Mouse (Mus musculus): ENCODE measurements around the gene Hsph1. TPM values are rescaled to one million over a fixed set of nuclear protein-coding genes. Genes with fewer than 3 reads are reported as not detected.

The Hsph1 gene
- polyA plus RNA-seq, 1 experiment from 2014 or later: 26.4 TPM

DNA sequence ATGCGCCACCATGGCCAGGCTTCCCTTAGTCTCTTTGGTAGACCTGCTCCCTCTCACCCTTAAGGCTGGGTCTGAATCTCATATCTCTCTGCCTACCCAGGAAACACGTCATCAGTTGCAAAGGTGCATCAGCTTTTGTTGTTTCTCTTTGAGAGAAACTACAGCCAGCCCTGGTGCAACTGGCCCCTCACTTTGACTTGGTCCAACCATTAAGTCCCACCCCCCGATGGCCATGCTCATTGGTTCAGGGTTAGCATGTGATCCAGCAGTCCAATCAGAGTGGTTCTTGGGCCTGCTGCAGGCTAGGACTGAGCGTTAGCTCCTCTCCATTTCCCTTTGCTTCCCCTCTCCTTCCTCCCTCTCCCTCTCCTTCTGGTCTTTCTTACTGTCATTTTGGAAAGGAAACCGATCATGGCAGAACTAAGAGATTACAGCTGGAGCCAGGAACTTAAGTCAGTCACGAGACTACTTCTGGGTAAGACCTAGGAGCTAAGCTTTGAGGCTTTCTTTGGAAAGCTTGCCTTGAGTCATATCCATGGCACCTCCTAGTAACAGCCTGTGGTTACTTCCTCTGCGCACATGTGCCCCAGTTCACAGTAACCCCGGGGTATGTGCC, 5.2 kb upstream of the Hsph1 start:
- Histone ChIP-seq H3K27ac (no peak overlapping the region), H3K27me3 (no peaks in the 10 kb centered on the region), H3K9ac (no peak overlapping the region), H3K4me2 (no peak overlapping the region), H3K9me3 (replicated peaks) (no peaks in the 10 kb centered on the region), H3K36me3 (no peaks in the 10 kb centered on the region), H3K4me1 (replicated peaks) (peaks cover 3% of the 10 kb centered on the region; the same call in 1 of the 2 replicates), H3K4me3 (no peak overlapping the region)
- ATAC-seq (replicated peaks; ENCODE audit: insufficient number of reproducible peaks, insufficient read depth, low FRiP score, low read depth): no peak
- WGBS: 73% methylated on average over 8 of the region's 8 CpGs

DNA sequence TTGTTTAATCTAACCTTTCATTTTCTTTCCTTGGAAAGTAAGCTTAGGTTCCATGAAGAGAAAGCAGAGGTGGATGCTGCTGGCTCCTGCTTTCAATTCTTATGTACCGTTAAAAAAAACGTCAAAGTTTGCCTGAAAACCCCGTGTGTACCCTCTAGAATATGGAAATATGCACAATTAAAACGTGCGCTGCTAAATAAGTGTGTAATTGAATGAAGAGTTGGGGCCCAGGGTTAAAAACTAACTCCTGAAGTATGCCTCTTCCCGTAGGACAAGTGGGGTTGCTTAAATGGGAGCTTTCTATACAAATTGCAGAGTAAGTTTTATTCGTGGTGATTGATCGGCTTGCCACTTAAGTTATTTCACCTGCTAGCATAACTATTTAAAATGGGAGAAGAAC, 1.1 kb upstream of the Hsph1 start:
- ATAC-seq (replicated peaks; ENCODE audit: insufficient number of reproducible peaks, insufficient read depth, low FRiP score, low read depth): no peak
- WGBS: 60% methylated on average over 8 of the region's 8 CpGs
- peak overlapping the region; percentile 72; the same call in 1 of the 2 replicates for H3K4me3 ChIP-seq
- H3K4me1 ChIP-seq (replicated peaks): peaks cover 19% of the 10 kb centered on the region
- H3K9me3 ChIP-seq (replicated peaks): no peaks in the 10 kb centered on the region
- peak overlapping the region; percentile 90 for H3K4me2 ChIP-seq
- no peak overlapping the region for H3K9ac ChIP-seq
- H3K27me3 ChIP-seq: no peaks in the 10 kb centered on the region
- H3K36me3 ChIP-seq: 0 out of 2 replicates have a peak, but pooled peaks cover 3% of the 10 kb centered on the region
- no peak overlapping the region for H3K27ac ChIP-seq

DNA sequence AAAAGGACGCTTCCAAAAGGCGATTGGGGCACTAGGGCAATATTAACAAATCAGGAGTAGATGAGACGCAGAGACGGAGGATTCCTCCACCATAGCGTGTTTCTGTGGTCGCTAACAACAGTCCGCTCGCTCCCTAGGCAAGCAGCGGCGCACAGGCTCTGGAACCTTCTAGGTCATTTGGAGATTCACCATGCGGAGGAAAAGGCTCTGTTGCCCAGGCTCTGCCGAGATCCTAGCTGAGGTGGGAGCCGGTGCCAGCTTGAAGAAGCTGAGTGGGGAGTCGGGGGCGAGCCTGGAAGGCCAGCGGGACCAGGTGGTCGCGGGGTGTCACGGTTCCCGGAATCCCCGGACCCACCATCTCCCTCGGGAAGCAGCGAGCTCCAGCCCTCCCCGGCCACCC, 620 bp downstream of the Hsph1 start:
- H3K4me2 ChIP-seq: peak overlapping the region; percentile 90
- peak overlapping the region; percentile 71 for H3K27ac ChIP-seq
- peak overlapping the region; percentile 72 for H3K4me3 ChIP-seq
- ATAC-seq (replicated peaks; ENCODE audit: insufficient number of reproducible peaks, insufficient read depth, low FRiP score, low read depth): no peak
- peaks cover 19% of the 10 kb centered on the region for H3K4me1 ChIP-seq (replicated peaks)
- H3K27me3 ChIP-seq: no peaks in the 10 kb centered on the region
- H3K36me3 ChIP-seq: peaks cover 19% of the 10 kb centered on the region
- H3K9me3 ChIP-seq (replicated peaks): no peaks in the 10 kb centered on the region
- 0% methylated on average over 24 of the region's 24 CpGs for WGBS
- peak overlapping the region; percentile 59 for H3K9ac ChIP-seq

DNA sequence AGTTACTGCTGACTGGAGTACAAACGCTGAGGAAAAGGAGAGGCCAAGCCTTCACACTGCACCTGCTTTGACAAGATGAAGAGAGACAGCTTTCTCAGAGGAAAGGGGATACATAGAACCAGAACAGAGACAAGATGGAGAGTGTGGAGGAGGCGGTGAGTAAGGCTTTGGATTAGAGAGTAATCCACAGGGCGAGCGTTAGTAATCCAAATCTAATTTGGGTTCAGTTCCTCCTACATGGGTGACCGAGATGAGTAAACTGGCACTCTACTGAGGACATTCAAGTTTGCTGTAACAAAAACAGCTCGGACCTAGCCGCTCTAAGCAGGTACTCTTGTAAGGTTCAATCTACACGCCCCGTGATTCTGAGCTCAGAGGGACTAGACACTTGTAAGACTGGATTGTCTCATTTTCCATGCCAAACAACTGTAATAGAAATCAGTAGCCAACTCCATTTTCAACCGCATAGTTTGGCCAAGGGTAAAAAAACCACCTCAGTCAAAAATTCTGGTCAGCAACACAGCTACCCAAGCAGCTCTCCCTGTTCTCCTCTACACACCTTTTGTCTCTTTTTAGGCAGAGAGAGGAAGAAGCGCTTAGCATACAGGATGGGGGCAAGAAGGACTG, 1.7 kb downstream of the Hsph1 start:
- H3K9ac ChIP-seq: no peak overlapping the region; the same call in 1 of the 2 replicates
- peaks cover 19% of the 10 kb centered on the region for H3K4me1 ChIP-seq (replicated peaks)
- peaks cover 29% of the 10 kb centered on the region for H3K36me3 ChIP-seq
- H3K9me3 ChIP-seq (replicated peaks): no peaks in the 10 kb centered on the region
- WGBS: 65% methylated on average over 11 of the region's 11 CpGs
- ATAC-seq (replicated peaks; ENCODE audit: insufficient number of reproducible peaks, insufficient read depth, low FRiP score, low read depth): no peak
- no peaks in the 10 kb centered on the region for H3K27me3 ChIP-seq
- no peak overlapping the region for H3K27ac ChIP-seq
- peak overlapping the region; percentile 72 for H3K4me3 ChIP-seq
- peak overlapping the region; percentile 90 for H3K4me2 ChIP-seq

DNA sequence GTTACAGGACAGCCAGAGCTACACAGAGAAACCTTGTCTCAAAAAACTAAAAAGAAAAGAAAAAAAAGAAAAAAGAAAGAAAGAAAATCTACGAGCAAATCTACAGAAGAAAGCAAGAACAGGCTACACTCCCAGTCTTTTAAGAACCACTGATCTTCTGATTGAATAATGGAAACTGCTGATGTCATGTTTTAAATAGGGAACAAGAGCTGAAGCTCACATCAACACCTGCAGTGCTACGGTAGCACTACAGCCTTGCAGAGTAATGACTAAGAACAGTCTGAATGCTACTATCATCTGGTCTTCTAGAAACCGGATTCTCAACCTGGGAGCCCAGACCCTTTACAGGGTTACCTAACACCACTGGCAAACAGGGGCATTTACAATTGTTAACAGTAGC, 10.6 kb downstream of the Hsph1 start:
- no peak overlapping the region for H3K4me3 ChIP-seq
- peaks cover 68% of the 10 kb centered on the region for H3K36me3 ChIP-seq
- H3K4me1 ChIP-seq (replicated peaks): no peaks in the 10 kb centered on the region
- H3K9ac ChIP-seq: no peak overlapping the region
- no peak for ATAC-seq (replicated peaks; ENCODE audit: insufficient number of reproducible peaks, insufficient read depth, low FRiP score, low read depth)
- 75% methylated on average over 3 of the region's 3 CpGs for WGBS
- H3K9me3 ChIP-seq (replicated peaks): no peaks in the 10 kb centered on the region
- H3K27ac ChIP-seq: no peak overlapping the region
- no peaks in the 10 kb centered on the region for H3K27me3 ChIP-seq
- H3K4me2 ChIP-seq: no peak overlapping the region

DNA sequence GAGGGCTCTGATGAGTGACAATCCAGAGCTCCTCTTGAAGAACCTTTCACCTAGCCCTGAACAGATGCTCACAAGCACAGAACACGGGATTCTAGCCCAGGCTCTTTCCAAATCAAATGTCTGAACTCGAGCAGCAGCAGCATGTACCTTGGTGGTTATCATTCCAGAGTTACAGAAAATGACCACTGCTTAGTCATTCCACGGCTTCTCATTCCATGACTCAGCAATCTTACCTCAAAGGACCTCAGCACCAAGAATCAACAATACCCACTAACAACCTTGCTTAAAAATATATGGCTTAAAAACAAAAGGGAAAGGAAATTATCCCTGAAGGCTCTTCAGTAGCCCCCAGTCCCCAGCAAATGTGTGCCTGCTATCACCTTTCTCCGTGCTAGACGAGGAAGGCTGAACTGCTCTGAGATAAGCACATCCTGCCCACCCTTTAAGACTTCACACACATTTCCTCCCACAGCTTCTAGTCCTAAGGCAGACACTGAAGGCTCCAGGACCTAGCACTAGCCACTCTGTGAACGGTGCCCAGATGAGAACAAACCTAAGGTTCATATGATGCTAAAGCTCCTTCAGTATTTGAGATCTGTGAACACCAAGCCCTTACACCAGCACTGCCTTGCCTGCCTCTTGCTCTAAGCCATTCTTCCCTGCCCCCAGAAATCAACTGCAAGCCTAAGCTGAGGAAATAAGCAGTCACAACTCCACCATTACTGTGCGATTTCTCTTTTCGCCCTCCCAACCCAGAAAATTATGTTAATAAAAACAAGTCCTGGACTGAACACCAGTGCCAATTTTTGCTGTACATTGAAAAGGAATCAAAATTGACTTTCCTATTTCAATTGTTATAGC, 12.1 kb downstream of the Hsph1 start:
- Histone ChIP-seq H3K4me2 (no peak overlapping the region), H3K4me1 (replicated peaks) (no peaks in the 10 kb centered on the region), H3K9ac (no peak overlapping the region), H3K4me3 (no peak overlapping the region), H3K36me3 (peaks cover 67% of the 10 kb centered on the region), H3K27me3 (no peaks in the 10 kb centered on the region), H3K9me3 (replicated peaks) (no peaks in the 10 kb centered on the region), H3K27ac (no peak overlapping the region)
- ATAC-seq (replicated peaks; ENCODE audit: insufficient number of reproducible peaks, insufficient read depth, low FRiP score, low read depth): no peak
- 59% methylated on average over 8 of the region's 8 CpGs for WGBS

DNA sequence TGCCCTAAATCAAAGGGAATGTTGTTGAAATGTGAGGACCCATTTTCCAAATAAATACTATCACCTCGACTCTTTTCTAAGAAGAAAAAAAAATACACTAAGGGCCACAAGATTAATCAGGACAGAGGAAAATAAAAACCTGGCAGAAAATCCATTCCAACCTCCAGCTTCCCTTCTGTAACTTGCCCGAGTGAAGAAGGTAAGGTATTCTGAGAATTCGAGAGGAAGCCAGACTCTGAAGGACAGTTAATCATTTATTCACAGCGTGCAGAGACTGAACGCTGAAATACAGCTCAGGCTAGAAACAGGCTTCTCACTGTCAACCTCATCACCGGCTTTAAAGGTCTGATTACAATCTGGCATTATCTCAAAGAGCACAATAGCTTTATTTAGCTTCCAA, 13.5 kb downstream of the Hsph1 start:
- H3K27ac ChIP-seq: no peak overlapping the region

DNA sequence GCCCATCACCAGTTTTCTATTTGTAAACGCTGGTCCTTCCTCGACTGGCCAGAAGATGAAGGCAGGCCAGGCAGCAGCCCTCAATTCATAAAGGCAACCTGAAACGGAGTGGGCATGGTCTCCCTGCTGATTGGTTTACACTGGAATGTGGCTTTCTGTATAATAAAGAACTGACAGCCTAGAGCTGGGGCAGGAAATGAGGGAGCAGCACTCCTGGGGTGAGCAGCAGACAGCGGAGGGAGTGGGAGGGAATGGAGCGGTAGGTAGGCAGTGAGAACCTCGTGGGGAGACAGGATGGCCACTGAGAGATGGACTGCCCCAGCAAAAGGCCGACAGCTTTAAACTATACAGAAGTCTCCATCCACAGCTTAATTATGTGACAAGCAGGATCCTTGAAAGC, 14.0 kb downstream of the Hsph1 start:
- H3K4me3 ChIP-seq: no peak overlapping the region
- no peak overlapping the region for H3K9ac ChIP-seq
- peaks cover 71% of the 10 kb centered on the region for H3K36me3 ChIP-seq
- H3K4me1 ChIP-seq (replicated peaks): no peaks in the 10 kb centered on the region
- H3K27ac ChIP-seq: no peak overlapping the region
- whole genome bisulfite sequencing: 71% methylated on average over 7 of the region's 7 CpGs
- no peaks in the 10 kb centered on the region for H3K27me3 ChIP-seq
- no peak for ATAC-seq (replicated peaks; ENCODE audit: insufficient number of reproducible peaks, insufficient read depth, low FRiP score, low read depth)
- no peak overlapping the region for H3K4me2 ChIP-seq
- H3K9me3 ChIP-seq (replicated peaks): no peaks in the 10 kb centered on the region

More for the DNA sequence above, 13.5 kb downstream of the Hsph1 start:
- Histone ChIP-seq H3K9me3 (replicated peaks) (no peaks in the 10 kb centered on the region), H3K27me3 (no peaks in the 10 kb centered on the region), H3K4me1 (replicated peaks) (no peaks in the 10 kb centered on the region), H3K4me3 (no peak overlapping the region), H3K36me3 (peaks cover 71% of the 10 kb centered on the region), H3K4me2 (no peak overlapping the region), H3K9ac (no peak overlapping the region)
- ATAC-seq (replicated peaks; ENCODE audit: insufficient number of reproducible peaks, insufficient read depth, low FRiP score, low read depth): no peak
- WGBS: 44% methylated on average over 6 of the region's 6 CpGs

DNA sequence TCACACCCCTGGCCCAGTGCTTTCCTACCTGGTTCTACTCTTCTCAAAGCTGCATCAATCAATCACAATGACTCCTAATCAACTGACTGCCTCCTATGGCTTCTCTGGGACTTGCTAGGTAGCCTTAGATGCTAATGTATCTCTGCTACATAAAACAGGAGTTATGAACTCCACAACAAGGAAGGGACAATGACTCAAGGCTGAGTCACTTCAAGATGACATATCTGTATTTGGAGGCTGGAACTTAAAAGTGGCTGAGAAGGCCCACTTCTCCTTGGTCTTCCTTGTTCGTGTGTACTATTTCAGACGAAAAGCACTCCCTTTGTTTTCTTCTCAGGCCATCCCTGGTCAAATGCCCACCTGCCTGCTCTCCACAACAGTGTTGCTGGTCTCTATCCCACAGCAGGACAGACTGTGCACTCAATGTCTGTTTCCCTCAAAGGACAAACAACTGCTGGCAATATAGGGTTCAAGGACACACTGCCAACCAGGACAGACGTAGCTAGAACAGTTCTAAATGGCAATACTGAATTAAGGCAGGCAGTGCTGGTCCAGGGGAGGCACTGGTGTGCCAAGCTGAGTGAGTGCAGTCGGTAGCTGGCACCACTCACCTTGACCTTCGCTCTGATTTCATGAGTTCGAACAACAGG, 18.3 kb downstream of the Hsph1 start:
- no peak for ATAC-seq (replicated peaks; ENCODE audit: insufficient number of reproducible peaks, insufficient read depth, low FRiP score, low read depth)
- no peaks in the 10 kb centered on the region for H3K27me3 ChIP-seq
- WGBS: 88% methylated on average over 6 of the region's 6 CpGs
- no peak overlapping the region for H3K9ac ChIP-seq
- no peaks in the 10 kb centered on the region for H3K4me1 ChIP-seq (replicated peaks)
- H3K4me2 ChIP-seq: no peak overlapping the region
- H3K9me3 ChIP-seq (replicated peaks): no peaks in the 10 kb centered on the region
- H3K36me3 ChIP-seq: peaks cover 63% of the 10 kb centered on the region
- H3K27ac ChIP-seq: no peak overlapping the region
- H3K4me3 ChIP-seq: no peak overlapping the region

DNA sequence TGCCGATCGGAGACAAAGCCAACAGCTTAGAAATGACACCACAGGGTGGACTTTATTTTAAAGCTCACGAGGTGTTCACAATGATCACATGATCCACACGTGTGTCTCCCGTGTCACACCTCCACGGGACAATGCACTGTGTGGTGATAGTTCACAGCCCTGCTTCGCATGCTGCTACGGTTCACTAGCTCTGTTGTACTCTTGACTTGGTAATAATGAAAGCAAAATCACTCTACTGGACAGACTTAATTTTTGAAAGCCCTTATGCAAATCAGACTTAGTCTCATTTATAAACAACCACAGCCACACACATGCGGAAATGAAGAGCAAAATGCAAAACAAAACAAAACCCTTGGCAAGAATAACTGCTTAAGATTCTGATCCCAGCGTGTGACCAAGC, 19.4 kb downstream of the Hsph1 start:
- no peaks in the 10 kb centered on the region for H3K9me3 ChIP-seq (replicated peaks)
- H3K4me3 ChIP-seq: no peak overlapping the region
- no peaks in the 10 kb centered on the region for H3K27me3 ChIP-seq
- H3K4me2 ChIP-seq: no peak overlapping the region
- no peak overlapping the region for H3K27ac ChIP-seq
- peaks cover 55% of the 10 kb centered on the region for H3K36me3 ChIP-seq
- no peak for ATAC-seq (replicated peaks; ENCODE audit: insufficient number of reproducible peaks, insufficient read depth, low FRiP score, low read depth)
- no peak overlapping the region for H3K9ac ChIP-seq
- WGBS: 91% methylated on average over 10 of the region's 10 CpGs
- no peaks in the 10 kb centered on the region for H3K4me1 ChIP-seq (replicated peaks)

DNA sequence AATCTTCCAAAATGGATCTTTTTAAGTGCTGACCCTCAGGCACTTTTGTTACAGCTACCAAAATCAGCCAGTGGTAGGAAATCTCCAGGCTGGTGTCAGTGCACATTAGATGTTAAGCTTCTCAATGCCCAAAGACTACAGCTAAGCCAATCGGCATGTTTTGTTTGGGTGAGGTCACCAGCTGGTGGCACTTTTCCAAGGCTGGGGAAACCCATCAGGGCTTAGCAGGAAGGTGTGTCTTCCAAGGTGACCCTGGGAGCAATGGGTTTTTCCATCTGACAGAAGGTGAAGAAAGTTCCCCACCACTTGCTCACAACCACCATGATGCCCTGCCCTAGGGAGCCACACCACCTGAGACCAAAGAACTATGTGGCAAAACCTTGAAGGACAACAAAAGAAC, 20.0 kb downstream of the Hsph1 start:
- H3K4me2 ChIP-seq: no peak overlapping the region
- 63% methylated on average over 1 of the region's 1 CpGs for WGBS
- H3K4me1 ChIP-seq (replicated peaks): no peaks in the 10 kb centered on the region
- ATAC-seq (replicated peaks; ENCODE audit: insufficient number of reproducible peaks, insufficient read depth, low FRiP score, low read depth): no peak
- H3K9me3 ChIP-seq (replicated peaks): no peaks in the 10 kb centered on the region
- H3K27me3 ChIP-seq: no peaks in the 10 kb centered on the region
- peaks cover 48% of the 10 kb centered on the region for H3K36me3 ChIP-seq
- H3K27ac ChIP-seq: no peak overlapping the region
- no peak overlapping the region for H3K4me3 ChIP-seq
- H3K9ac ChIP-seq: no peak overlapping the region

Measured in heart, embryonic 15.5 days (tissue).